Mouse (Mus musculus) brain, embryonic 14.5 days (tissue): Measurements from ENCODE around the gene Ttll11.

ENCODE experiments used
- CTCF ChIP-seq: fragments of 200-500 bp; IDR thresholded peaks from 2 replicates; pipeline ENCODE4 v1.5.1; 2012; ENCODE audit warnings: inconsistent platforms, mild to moderate bottlenecking, moderate library complexity, borderline replicate concordance; ENCODE audit not compliant: insufficient read depth, insufficient read length; ENCODE audit errors: extremely low read depth
- POLR2A ChIP-seq: fragments of 200-500 bp; IDR thresholded peaks from 2 replicates; pipeline ENCODE4 v1.6.1; 2012; ENCODE audit warnings: mild to moderate bottlenecking, inconsistent platforms, borderline replicate concordance; ENCODE audit not compliant: poor library complexity, insufficient read depth, insufficient read length, severe bottlenecking; ENCODE audit errors: extremely low read depth

DNA sequence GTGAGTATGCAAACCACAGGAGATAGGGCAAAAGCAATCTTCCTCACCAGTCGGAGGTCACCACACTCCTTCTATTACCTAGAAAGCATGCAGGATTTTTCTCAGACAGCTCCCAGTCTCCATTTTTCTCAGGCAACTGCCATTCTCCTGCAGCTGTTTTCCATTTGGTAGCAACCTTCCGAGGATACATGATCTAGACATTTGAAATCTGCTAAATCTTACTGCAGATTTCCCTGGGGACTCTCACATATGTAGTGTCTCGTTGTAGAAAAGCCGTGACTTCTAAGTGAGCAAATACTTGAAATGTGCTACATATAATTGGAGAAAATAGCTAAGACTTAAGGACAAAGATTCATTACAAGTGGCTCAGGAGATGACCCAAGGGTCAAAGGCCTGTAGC lies 151.8 kb downstream of the Ttll11 start:
- TF ChIP-seq CTCF (no peak), POLR2A (no peak)
